Mouse (Mus musculus) B cell, adult 2 months (primary cell): ENCODE data around the gene Lmbr1l.

Experiments
- DNase-seq, 2 experiments: peaks; one replicate each; pipeline ENCODE4 v3.0.0; 2022

The Lmbr1l gene

GRCm38 (mm10) chr15:98894746-98895634, 23.0 kb downstream of the Lmbr1l start:
- peak; percentile 21 to 31 for DNase-seq

GRCm38 (mm10) chr15:98893940-98894745, 23.9 kb downstream of the Lmbr1l start, which contains the start of gene Rhebl1:
TSS of gene Rhebl1 (minus strand) at chr15:98894540.
- peak; percentile 38 to 46 for DNase-seq

GRCm38 (mm10) chr15:98893036-98893435, 25.0 kb downstream of the Lmbr1l start:
- no peak for DNase-seq

GRCm38 (mm10) chr15:98891907-98892606, 26.0 kb downstream of the Lmbr1l start:
- peak; percentile 50 to 59 for DNase-seq

- no peak for DNase-seq
These were observed 26.8 kb downstream of the Lmbr1l start for GRCm38 (mm10) chr15:98891198-98891742.

GRCm38 (mm10) chr15:98887526-98887925, 30.5 kb downstream of the Lmbr1l start:
- no peak for DNase-seq

GRCm38 (mm10) chr15:98886667-98887387, 31.2 kb downstream of the Lmbr1l start:
- no peak for DNase-seq

GRCm38 (mm10) chr15:98884106-98884505, 33.9 kb downstream of the Lmbr1l start:
- no peak for DNase-seq

- no peak for DNase-seq
These were observed 34.4 kb downstream of the Lmbr1l start for GRCm38 (mm10) chr15:98883661-98884060.

GRCm38 (mm10) chr15:98881656-98882008, 36.4 kb downstream of the Lmbr1l start:
- DNase-seq: no peak

GRCm38 (mm10) chr15:98880978-98881655, 36.9 kb downstream of the Lmbr1l start:
- peak; percentile 91 to 92 for DNase-seq

GRCm38 (mm10) chr15:98877331-98877730, 40.7 kb downstream of the Lmbr1l start:
- DNase-seq: peak; percentile 77 to 82

GRCm38 (mm10) chr15:98871916-98872888, 45.8 kb downstream of the Lmbr1l start:
- peak; percentile 93 to 94 for DNase-seq

GRCm38 (mm10) chr15:98871070-98871915, 46.7 kb downstream of the Lmbr1l start, which contains the start of gene Kmt2d:
TSS of gene Kmt2d (minus strand) at chr15:98871204.
- DNase-seq: peak in 1 of 2 experiments; percentile 31

GRCm38 (mm10) chr15:98870179-98871069, 47.6 kb downstream of the Lmbr1l start:
- DNase-seq: peak in 1 of 2 experiments; percentile 10

- no peak for DNase-seq
These were observed 48.5 kb downstream of the Lmbr1l start for GRCm38 (mm10) chr15:98869342-98870178.
